Mouse (Mus musculus): ENCODE results near the gene Slc27a1. TPM values are rescaled to one million over a fixed set of nuclear protein-coding genes. Genes with fewer than 3 reads are reported as not detected.
A peak's percentile ranks its signal among the peaks of the same experiment; 100 is the strongest.

Slc27a1 gene
- total and polyA plus RNA-seq, 2 experiments from 2014 or later: 68.5 to 178 TPM

- DNase-seq (ENCODE audit: low spot score): no peak
- Histone ChIP-seq H3K36me3 (replicated peaks; ENCODE audit: control insufficient read depth, insufficient read depth, low read length) (no peaks in the 10 kb centered on the region), H3K4me1 (ENCODE audit: control insufficient read depth, insufficient read depth) (peaks cover 14% of the 10 kb centered on the region; the same call in 1 of the 2 replicates), H3K27ac (ENCODE audit: low read depth) (no peak overlapping the region), H3K27me3 (ENCODE audit: control insufficient read depth, insufficient read depth, low read length) (peaks cover 35% of the 10 kb centered on the region), H3K4me2 (ENCODE audit: low read depth, low read length) (no peak overlapping the region), H3K4me3 (ENCODE audit: low read depth, low read length) (no peak overlapping the region), H3K9me3 (replicated peaks; ENCODE audit: control insufficient read depth, low read length) (no peaks in the 10 kb centered on the region), H3K9ac (replicated peaks; ENCODE audit: low read depth, low read length) (no peak overlapping the region)
- 82% methylated on average over 4 of the region's 4 CpGs for WGBS
- TF ChIP-seq EP300 (IDR thresholded peaks at IDR 0.05; ENCODE audit: low read depth): no peak
- TF ChIP-seq CTCF (IDR thresholded peaks at IDR 0.05; ENCODE audit: low read depth): 0 out of 2 replicates have a peak, but pooled peaks have one; percentile 9
- no peak for ATAC-seq (ENCODE audit: insufficient read depth, low read depth)
Observed at GRCm38 (mm10) chr8:71563992-71564391, 4.7 kb upstream of the Slc27a1 start.

- Histone ChIP-seq H3K36me3 (replicated peaks; ENCODE audit: control insufficient read depth, insufficient read depth, low read length) (no peaks in the 10 kb centered on the region), H3K4me2 (ENCODE audit: low read depth, low read length) (no peak within 1 kb of the TSS), H3K4me3 (ENCODE audit: low read depth, low read length) (no peak within 1 kb of the TSS), H3K9me3 (replicated peaks; ENCODE audit: control insufficient read depth, low read length) (no peaks in the 10 kb centered on the region), H3K27me3 (ENCODE audit: control insufficient read depth, insufficient read depth, low read length) (peaks cover 12% of the 10 kb centered on the region), H3K9ac (replicated peaks; ENCODE audit: low read depth, low read length) (no peak within 1 kb of the TSS), H3K27ac (ENCODE audit: low read depth) (peak within 1 kb of the TSS; percentile 94; the same call in 1 of the 2 replicates), H3K4me1 (ENCODE audit: control insufficient read depth, insufficient read depth) (peaks cover 19% of the 10 kb centered on the region; the same call in 1 of the 2 replicates)
- no peak for ATAC-seq (ENCODE audit: insufficient read depth, low read depth)
- TF ChIP-seq EP300 (IDR thresholded peaks at IDR 0.05; ENCODE audit: low read depth): no peak
- no peak for TF ChIP-seq CTCF (IDR thresholded peaks at IDR 0.05; ENCODE audit: low read depth)
- no peak for DNase-seq (ENCODE audit: low spot score)
- WGBS: 70% methylated on average over 3 of the region's 3 CpGs
Observed at GRCm38 (mm10) chr8:71566501-71566900, 2.2 kb upstream of the Slc27a1 start, which contains the start of gene Nxnl1. TSS of gene Nxnl1 (minus strand) at chr8:71566601.

GRCm38 (mm10) chr8:71567587-71567986 is 1.1 kb upstream of the Slc27a1 start:
- Histone ChIP-seq H3K9ac (replicated peaks; ENCODE audit: low read depth, low read length) (no peak overlapping the region), H3K27me3 (ENCODE audit: control insufficient read depth, insufficient read depth, low read length) (peaks cover 2% of the 10 kb centered on the region), H3K4me3 (ENCODE audit: low read depth, low read length) (no peak overlapping the region), H3K4me2 (ENCODE audit: low read depth, low read length) (no peak overlapping the region), H3K36me3 (replicated peaks; ENCODE audit: control insufficient read depth, insufficient read depth, low read length) (no peaks in the 10 kb centered on the region), H3K9me3 (replicated peaks; ENCODE audit: control insufficient read depth, low read length) (no peaks in the 10 kb centered on the region), H3K4me1 (ENCODE audit: control insufficient read depth, insufficient read depth) (peaks cover 21% of the 10 kb centered on the region), H3K27ac (ENCODE audit: low read depth) (peak overlapping the region; percentile 94)
- ATAC-seq (ENCODE audit: insufficient read depth, low read depth): no peak
- WGBS: 55% methylated on average over 7 of the region's 7 CpGs
- TF ChIP-seq EP300 (IDR thresholded peaks at IDR 0.05; ENCODE audit: low read depth) (no peak), CTCF (IDR thresholded peaks at IDR 0.05; ENCODE audit: low read depth) (no peak)
- no peak for DNase-seq (ENCODE audit: low spot score)

GRCm38 (mm10) chr8:71568941-71569340 is 259 bp downstream of the Slc27a1 start:
- H3K27ac ChIP-seq (ENCODE audit: low read depth): peak overlapping the region; percentile 94
- WGBS: 33% methylated on average over 6 of the region's 6 CpGs
- TF ChIP-seq EP300 (IDR thresholded peaks at IDR 0.05; ENCODE audit: low read depth) (no peak), CTCF (IDR thresholded peaks at IDR 0.05; ENCODE audit: low read depth) (no peak)
- ATAC-seq (ENCODE audit: insufficient read depth, low read depth) (no peak), DNase-seq (ENCODE audit: low spot score) (no peak)
- H3K4me3 ChIP-seq (ENCODE audit: low read depth, low read length): peak overlapping the region; percentile 67
- H3K4me1 ChIP-seq (ENCODE audit: control insufficient read depth, insufficient read depth): peaks cover 29% of the 10 kb centered on the region
- no peaks in the 10 kb centered on the region for H3K36me3 ChIP-seq (replicated peaks; ENCODE audit: control insufficient read depth, insufficient read depth, low read length)
- no peaks in the 10 kb centered on the region for H3K27me3 ChIP-seq (ENCODE audit: control insufficient read depth, insufficient read depth, low read length)
- no peaks in the 10 kb centered on the region for H3K9me3 ChIP-seq (replicated peaks; ENCODE audit: control insufficient read depth, low read length)
- peak overlapping the region; percentile 50 for H3K9ac ChIP-seq (replicated peaks; ENCODE audit: low read depth, low read length)
- peak overlapping the region; percentile 66 for H3K4me2 ChIP-seq (ENCODE audit: low read depth, low read length)

- no peak for TF ChIP-seq CTCF (IDR thresholded peaks at IDR 0.05; ENCODE audit: low read depth)
- no peak for TF ChIP-seq EP300 (IDR thresholded peaks at IDR 0.05; ENCODE audit: low read depth)
- no peaks in the 10 kb centered on the region for H3K27me3 ChIP-seq (ENCODE audit: control insufficient read depth, insufficient read depth, low read length)
- peak overlapping the region; percentile 50 for H3K9ac ChIP-seq (replicated peaks; ENCODE audit: low read depth, low read length)
- peaks cover 29% of the 10 kb centered on the region for H3K4me1 ChIP-seq (ENCODE audit: control insufficient read depth, insufficient read depth)
- H3K36me3 ChIP-seq (replicated peaks; ENCODE audit: control insufficient read depth, insufficient read depth, low read length): no peaks in the 10 kb centered on the region
- peak overlapping the region; percentile 67 for H3K4me3 ChIP-seq (ENCODE audit: low read depth, low read length)
- DNase-seq (ENCODE audit: low spot score) (peak; percentile 65), ATAC-seq (ENCODE audit: insufficient read depth, low read depth) (peak; percentile 62)
- no peaks in the 10 kb centered on the region for H3K9me3 ChIP-seq (replicated peaks; ENCODE audit: control insufficient read depth, low read length)
- peak overlapping the region; percentile 66 for H3K4me2 ChIP-seq (ENCODE audit: low read depth, low read length)
- peak overlapping the region; percentile 94 for H3K27ac ChIP-seq (ENCODE audit: low read depth)
- 2% methylated on average over 51 of the region's 51 CpGs for WGBS
Observed at GRCm38 (mm10) chr8:71569366-71570290, 946 bp downstream of the Slc27a1 start.

Measured in heart, postnatal 0 days (tissue).